Mouse (Mus musculus) megakaryocyte, embryonic 14.5 days (primary cell): ENCODE measurements at regions not wholly inside any gene's neighbourhood (a gene's known extent, or its start where the extent isn't known, plus 50 kb on each side); places are given as distances from the start of the nearest gene placed in this dataset.
"Not testable (repeated sequence)": the region's sequence is repeated elsewhere in the genome, so short reads cannot be mapped to it uniquely, and the experiment has no call there.

Experiments
- H3K27me3 ChIP-seq: replicated peaks from 2 replicates; pipeline ENCODE3; 2012; ENCODE audit warnings: inconsistent platforms
- H3K36me3 ChIP-seq: replicated peaks from 2 replicates; pipeline ENCODE3; 2012; ENCODE audit warnings: low read length, inconsistent platforms, mixed read lengths
- H3K4me1 ChIP-seq: 2 replicates; pipeline ENCODE4 v1.6.1; 2012; ENCODE audit warnings: inconsistent platforms
- H3K4me3 ChIP-seq: replicated peaks from 2 replicates; pipeline ENCODE3; 2012; ENCODE audit warnings: moderate library complexity, mild to moderate bottlenecking, inconsistent platforms
- H3K9me3 ChIP-seq: 2 replicates; pipeline ENCODE4 v1.6.1; 2012; ENCODE audit warnings: inconsistent platforms
- FLI1 ChIP-seq: IDR thresholded peaks from 2 replicates; pipeline ENCODE4 v1.6.1; 2012; ENCODE audit warnings: low read length, inconsistent platforms, mixed read lengths
- GATA1 ChIP-seq: IDR thresholded peaks from 3 replicates; pipeline ENCODE4 v1.6.1; 2012; ENCODE audit warnings: mixed read lengths, low read length, inconsistent platforms, borderline replicate concordance

DNA sequence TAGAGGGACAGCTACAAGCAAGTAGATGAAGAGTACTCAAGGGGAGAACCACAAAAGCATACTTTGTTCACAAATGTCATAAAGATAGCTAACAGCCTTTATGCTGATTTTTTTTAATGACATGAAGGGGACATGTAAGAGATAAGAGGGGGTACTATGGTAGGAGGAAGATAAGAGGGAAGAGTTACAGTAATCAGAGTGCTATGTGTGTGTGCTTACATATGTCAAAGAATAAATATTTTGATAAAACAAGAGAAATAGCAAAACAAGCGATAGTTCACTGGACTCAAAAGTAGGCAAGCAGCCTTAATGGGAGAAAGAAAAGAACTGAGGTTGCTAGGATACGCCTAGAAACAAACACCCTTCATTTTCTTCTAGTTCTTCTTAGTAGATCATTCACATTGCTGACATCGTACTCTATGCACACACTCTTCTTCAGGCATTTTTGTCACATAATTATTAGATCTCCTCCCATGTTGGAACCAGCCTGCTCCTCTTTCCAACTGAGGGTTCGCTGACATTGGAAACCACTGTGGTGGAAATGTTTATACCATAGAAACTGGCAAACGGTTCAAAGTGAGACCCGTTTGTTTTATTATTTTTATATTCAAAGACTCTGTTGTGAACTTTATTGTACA, 144.1 kb upstream of the Tenm4 start:
- TF ChIP-seq FLI1 (no peak), GATA1 (no peak)
- H3K27me3 ChIP-seq, result no peaks in the 10 kb centered on the region

GRCm38 (mm10) chr7:96033636-96034035, 137.4 kb upstream of the Tenm4 start:
- H3K4me1 ChIP-seq, result no peaks in the 10 kb centered on the region
- no peaks in the 10 kb centered on the region for H3K36me3 ChIP-seq
- H3K9me3 ChIP-seq, result peaks cover 11% of the 10 kb centered on the region; the same call in 1 of the 2 replicates
- TF ChIP-seq GATA1, result no peak
- TF ChIP-seq FLI1, result no peak
- no peaks in the 10 kb centered on the region for H3K27me3 ChIP-seq
- no peak overlapping the region for H3K4me3 ChIP-seq

More for the DNA sequence above, 144.1 kb upstream of the Tenm4 start:
- no peaks in the 10 kb centered on the region for H3K4me1 ChIP-seq
- H3K36me3 ChIP-seq, result no peaks in the 10 kb centered on the region
- H3K4me3 ChIP-seq, result no peak overlapping the region
- peaks cover 16% of the 10 kb centered on the region for H3K9me3 ChIP-seq

- TF ChIP-seq GATA1 (no peak), FLI1 (no peak)
- H3K4me3 ChIP-seq, result no peak overlapping the region
- no peaks in the 10 kb centered on the region for H3K36me3 ChIP-seq
- no peaks in the 10 kb centered on the region for H3K27me3 ChIP-seq
- no peaks in the 10 kb centered on the region for H3K4me1 ChIP-seq
- H3K9me3 ChIP-seq, result peaks cover 13% of the 10 kb centered on the region
Measured at GRCm38 (mm10) chr7:96035456-96035855, 135.6 kb upstream of the Tenm4 start.

- Histone ChIP-seq H3K9me3 (peaks cover 13% of the 10 kb centered on the region), H3K36me3 (no peaks in the 10 kb centered on the region), H3K4me1 (no peaks in the 10 kb centered on the region), H3K4me3 (no peak overlapping the region), H3K27me3 (no peaks in the 10 kb centered on the region)
- TF ChIP-seq FLI1, result no peak
Measured at GRCm38 (mm10) chr7:96039628-96040027, 131.4 kb upstream of the Tenm4 start.

GRCm38 (mm10) chr7:96041806-96042205, 129.2 kb upstream of the Tenm4 start:
- Histone ChIP-seq H3K4me3 (no peak overlapping the region), H3K4me1 (no peaks in the 10 kb centered on the region), H3K27me3 (no peaks in the 10 kb centered on the region), H3K36me3 (no peaks in the 10 kb centered on the region), H3K9me3 (peaks cover 16% of the 10 kb centered on the region)
- TF ChIP-seq FLI1, result no peak
- TF ChIP-seq GATA1, result no peak

GRCm38 (mm10) chr7:96051631-96052030, 119.4 kb upstream of the Tenm4 start:
- no peaks in the 10 kb centered on the region for H3K4me1 ChIP-seq
- H3K27me3 ChIP-seq, result no peaks in the 10 kb centered on the region
- TF ChIP-seq FLI1 (no peak), GATA1 (no peak)
- no peak overlapping the region for H3K4me3 ChIP-seq
- no peaks in the 10 kb centered on the region for H3K36me3 ChIP-seq
- H3K9me3 ChIP-seq, result peaks cover 14% of the 10 kb centered on the region

DNA sequence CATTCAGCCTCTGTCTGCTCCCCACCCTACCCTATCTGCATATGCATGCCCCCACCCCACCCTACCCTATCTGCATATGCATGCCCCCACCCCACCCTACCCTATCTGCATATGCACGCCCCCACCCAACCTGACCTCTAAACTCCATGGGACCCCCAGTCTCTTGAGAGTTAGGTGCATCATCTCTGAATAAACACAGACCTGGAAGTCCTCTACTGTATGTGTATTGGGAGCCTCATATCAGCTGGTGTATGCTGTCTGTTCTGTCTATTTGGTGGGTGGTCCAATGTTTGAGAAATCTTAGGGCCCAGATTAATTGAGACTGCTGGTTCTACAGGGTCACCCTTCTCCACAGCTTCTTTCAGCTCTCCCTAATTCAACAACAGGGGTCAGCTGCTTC, 109.4 kb upstream of the Tenm4 start:
- H3K4me1 ChIP-seq, H3K36me3 ChIP-seq, H3K27me3 ChIP-seq, H3K9me3 ChIP-seq, H3K4me3 ChIP-seq: not testable (repeated sequence)

DNA sequence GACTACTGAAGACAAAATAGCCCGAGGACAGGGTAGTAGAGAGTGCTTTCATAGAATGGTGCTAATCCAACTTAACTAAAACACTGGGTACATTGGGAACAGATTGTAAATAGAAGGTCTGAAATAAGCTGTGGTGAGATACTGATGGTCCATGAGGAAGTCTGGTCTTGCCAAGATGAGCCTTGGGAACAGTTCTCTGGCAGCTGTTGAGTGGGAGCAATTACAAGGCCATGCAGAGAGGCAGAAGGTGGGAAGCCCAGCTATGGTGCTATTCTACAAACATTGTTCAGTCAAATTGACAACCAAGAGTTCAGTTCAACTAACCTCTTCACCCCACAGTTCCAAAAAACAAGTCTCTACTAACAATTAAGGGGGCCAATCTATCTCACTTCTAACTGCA, 92.5 kb upstream of the Tenm4 start:
- Histone ChIP-seq H3K4me1 (no peaks in the 10 kb centered on the region), H3K27me3 (no peaks in the 10 kb centered on the region), H3K4me3 (no peak overlapping the region), H3K36me3 (no peaks in the 10 kb centered on the region), H3K9me3 (peaks cover 9% of the 10 kb centered on the region)
- TF ChIP-seq FLI1 (no peak), GATA1 (no peak)

DNA sequence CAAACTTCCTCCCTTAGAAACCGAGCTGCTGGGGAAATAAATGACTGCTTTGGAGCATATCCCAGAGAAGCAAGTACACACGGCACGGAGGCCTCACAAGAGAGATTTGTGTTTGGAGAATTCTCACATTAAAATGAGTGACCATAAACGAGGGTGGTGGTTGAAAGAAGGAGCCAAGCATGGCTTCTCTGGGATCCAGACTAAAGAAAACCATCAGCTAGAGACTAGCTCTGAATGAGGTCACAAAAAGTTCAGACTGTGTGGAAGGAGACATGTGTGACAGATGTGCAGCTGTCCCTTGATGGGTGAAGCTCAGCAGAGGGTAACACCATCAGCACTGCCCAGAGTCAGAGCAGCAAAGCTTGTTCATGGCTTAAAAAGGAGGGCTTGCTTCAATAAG, 89.4 kb upstream of the Tenm4 start:
- H3K4me3 ChIP-seq, result no peak overlapping the region

GRCm38 (mm10) chr7:96095185-96095584, 75.9 kb upstream of the Tenm4 start:
- no peaks in the 10 kb centered on the region for H3K36me3 ChIP-seq
- H3K4me1 ChIP-seq, result no peaks in the 10 kb centered on the region
- TF ChIP-seq FLI1 (no peak), GATA1 (no peak)
- no peaks in the 10 kb centered on the region for H3K27me3 ChIP-seq
- peaks cover 7% of the 10 kb centered on the region; the same call in 1 of the 2 replicates for H3K9me3 ChIP-seq
- H3K4me3 ChIP-seq, result no peak overlapping the region

More for the DNA sequence above, 89.4 kb upstream of the Tenm4 start:
- no peak for TF ChIP-seq GATA1
- no peak for TF ChIP-seq FLI1
- Histone ChIP-seq H3K36me3 (no peaks in the 10 kb centered on the region), H3K9me3 (peaks cover 7% of the 10 kb centered on the region; the same call in 1 of the 2 replicates), H3K4me1 (no peaks in the 10 kb centered on the region), H3K27me3 (no peaks in the 10 kb centered on the region)

DNA sequence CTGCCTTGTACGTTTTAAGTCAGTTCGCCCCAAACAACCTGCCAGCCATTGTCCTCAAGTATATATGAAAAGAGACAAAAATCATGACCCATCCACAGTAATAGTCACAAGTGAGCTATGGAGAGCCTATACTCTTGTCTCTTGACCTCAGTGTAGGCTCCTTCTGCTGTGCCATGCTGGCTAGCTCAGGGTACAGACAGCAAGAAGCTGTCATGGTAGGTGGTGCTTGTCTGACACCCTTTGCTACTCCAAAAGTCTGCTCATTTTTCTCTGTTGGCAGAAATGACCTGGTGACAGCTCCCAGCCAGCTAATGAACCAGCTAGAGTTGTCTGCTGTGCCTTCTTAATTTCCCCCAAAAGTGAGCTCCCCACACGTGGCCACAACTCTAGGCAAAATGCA, 75.3 kb upstream of the Tenm4 start:
- Histone ChIP-seq H3K4me1 (no peaks in the 10 kb centered on the region), H3K27me3 (no peaks in the 10 kb centered on the region), H3K36me3 (no peaks in the 10 kb centered on the region), H3K4me3 (no peak overlapping the region), H3K9me3 (peaks cover 8% of the 10 kb centered on the region; the same call in 1 of the 2 replicates)
- no peak for TF ChIP-seq GATA1
- no peak for TF ChIP-seq FLI1
